Mouse (Mus musculus) spleen, adult 2 months (tissue): ENCODE data around the gene Upf1. TPM values are rescaled to one million over a fixed set of nuclear protein-coding genes. Genes with fewer than 3 reads are reported as not detected.
A peak's percentile ranks its signal among the peaks of the same experiment; 100 is the strongest.

Experiments used
- DNase-seq, 2 experiments: peaks; one replicate each; pipeline versions ENCODE4 v3.0.0 to v3.0.0-alpha.2; 2012 to 2021; ENCODE audit warnings: low spot score in 2 of 2, low read depth in 1 of 2
- H3K27ac ChIP-seq: fragments of 200-500 bp; 2 replicates; pipeline ENCODE4 v1.5.1; 2012; ENCODE audit warnings: low read length, inconsistent platforms; ENCODE audit not compliant: insufficient read depth
- H3K27me3 ChIP-seq: fragments of 200-500 bp; 2 replicates; pipeline ENCODE4 v1.6.1; 2012; ENCODE audit warnings: mild to moderate bottlenecking, moderate library complexity, low read length, inconsistent platforms; ENCODE audit not compliant: control insufficient read depth, insufficient read depth
- H3K36me3 ChIP-seq: fragments of 200-500 bp; 2 replicates; pipeline ENCODE4 v1.6.1; 2012; ENCODE audit warnings: mild to moderate bottlenecking, low read length, inconsistent platforms; ENCODE audit not compliant: control insufficient read depth, insufficient read depth
- H3K4me1 ChIP-seq: fragments of 200-500 bp; 2 replicates; pipeline ENCODE4 v1.6.1; 2011; ENCODE audit warnings: inconsistent platforms; ENCODE audit not compliant: control insufficient read depth, insufficient read depth, insufficient read length
- H3K4me3 ChIP-seq: fragments of 200-500 bp; 2 replicates; pipeline ENCODE4 v1.5.1; 2011; ENCODE audit warnings: mild to moderate bottlenecking, inconsistent platforms; ENCODE audit not compliant: insufficient read depth, insufficient read length; ENCODE audit errors: extremely low read depth
- CTCF ChIP-seq: fragments of 200-500 bp; IDR thresholded peaks from 2 replicates; pipeline ENCODE4 v1.5.1; 2011; ENCODE audit warnings: mild to moderate bottlenecking, inconsistent platforms; ENCODE audit not compliant: insufficient read depth, insufficient read length, insufficient replicate concordance; ENCODE audit errors: extremely low read depth
- POLR2A ChIP-seq: fragments of 200-500 bp; IDR thresholded peaks from 2 replicates; pipeline ENCODE4 v1.6.1; 2011; ENCODE audit warnings: low read depth, low read length, inconsistent platforms
- WGBS: fragments of 180-500 bp; shearing (Covaris S2); methylation state at CpG from one replicate; pipeline ENCODE4 v1.1.7; 2018; 5-methylcytosine and 5-hydroxymethylcytosine counted together
- polyA plus RNA-seq: library from polyadenylated mRNA; depleted of rRNA; stranded (reverse); fragments of >200 nt; gene quantifications from 2 replicates; pipeline ENCODE4 v1.2.3, GENCODE M21; 2012

Gene Upf1
- polyA plus RNA-seq, 1 experiment, result 38.9 TPM

- 81% methylated on average over 3 of the region's 3 CpGs for WGBS
- TF ChIP-seq CTCF, result no peak
These were observed 6.3 kb upstream of the Upf1 start for GRCm38 (mm10) chr8:70359411-70359810.

DNA sequence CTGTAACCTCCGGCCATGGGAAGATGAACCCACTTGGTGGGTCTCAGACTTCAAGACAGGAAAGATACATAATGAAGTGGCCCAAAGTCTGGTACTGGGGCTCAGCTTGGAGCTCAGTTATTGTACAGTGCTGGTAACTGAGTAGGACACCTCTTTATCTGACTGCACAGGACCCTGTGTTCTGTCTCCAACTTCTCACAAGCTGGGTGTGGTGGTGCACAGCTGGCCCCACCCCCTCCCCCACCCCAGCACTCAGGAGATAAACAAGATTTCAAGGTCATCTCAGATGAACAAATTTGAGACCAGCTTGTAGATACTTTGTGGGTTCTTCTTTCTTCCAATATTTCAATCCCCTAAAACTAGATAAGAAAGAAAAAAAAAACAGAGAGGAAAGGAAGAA, 3.0 kb upstream of the Upf1 start:
- TF ChIP-seq POLR2A (no peak), CTCF (no peak)
- Histone ChIP-seq H3K36me3 (no peaks in the 10 kb centered on the region), H3K4me1 (peaks cover 18% of the 10 kb centered on the region; the same call in 1 of the 2 replicates), H3K27ac (no peak overlapping the region), H3K4me3 (no peak overlapping the region), H3K27me3 (no peaks in the 10 kb centered on the region)
- whole genome bisulfite sequencing, result 79% methylated on average over 1 of the region's 1 CpGs
- no peak for DNase-seq

More at GRCm38 (mm10) chr8:70359411-70359810, 6.3 kb upstream of the Upf1 start:
- Histone ChIP-seq H3K36me3 (no peaks in the 10 kb centered on the region), H3K27me3 (no peaks in the 10 kb centered on the region), H3K27ac (no peak overlapping the region), H3K4me3 (no peak overlapping the region), H3K4me1 (no peaks in the 10 kb centered on the region)
- no peak for DNase-seq

DNA sequence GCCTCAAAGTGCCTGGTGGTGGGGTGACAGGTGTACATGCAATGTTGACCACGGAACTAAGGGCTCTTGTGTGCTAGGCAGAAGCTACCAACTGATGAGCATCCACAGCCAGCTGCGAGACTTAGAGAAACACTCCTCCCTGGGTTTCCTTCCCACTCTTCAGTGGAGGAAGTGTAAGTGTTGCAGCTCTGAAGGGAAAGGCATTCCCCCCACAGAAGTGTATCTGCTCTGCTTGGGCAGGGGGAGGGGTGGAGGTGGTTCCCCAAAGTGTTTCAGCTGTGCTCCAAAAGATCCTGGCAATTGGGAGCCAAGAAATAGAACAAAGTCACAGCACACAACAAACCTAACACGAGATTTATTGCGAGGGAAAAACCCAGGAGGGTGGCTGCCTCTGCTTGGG, 926 bp upstream of the Upf1 start:
- TF ChIP-seq CTCF, result no peak
- TF ChIP-seq POLR2A, result no peak
- H3K27ac ChIP-seq, result no peak overlapping the region; the same call in 1 of the 2 replicates
- WGBS, result 18% methylated on average over 4 of the region's 4 CpGs
- no peaks in the 10 kb centered on the region for H3K36me3 ChIP-seq
- DNase-seq, result no peak
- H3K4me3 ChIP-seq, result peak overlapping the region; percentile 54; the same call in 1 of the 2 replicates
- no peaks in the 10 kb centered on the region for H3K27me3 ChIP-seq
- H3K4me1 ChIP-seq, result peaks cover 26% of the 10 kb centered on the region; the same call in 1 of the 2 replicates

DNA sequence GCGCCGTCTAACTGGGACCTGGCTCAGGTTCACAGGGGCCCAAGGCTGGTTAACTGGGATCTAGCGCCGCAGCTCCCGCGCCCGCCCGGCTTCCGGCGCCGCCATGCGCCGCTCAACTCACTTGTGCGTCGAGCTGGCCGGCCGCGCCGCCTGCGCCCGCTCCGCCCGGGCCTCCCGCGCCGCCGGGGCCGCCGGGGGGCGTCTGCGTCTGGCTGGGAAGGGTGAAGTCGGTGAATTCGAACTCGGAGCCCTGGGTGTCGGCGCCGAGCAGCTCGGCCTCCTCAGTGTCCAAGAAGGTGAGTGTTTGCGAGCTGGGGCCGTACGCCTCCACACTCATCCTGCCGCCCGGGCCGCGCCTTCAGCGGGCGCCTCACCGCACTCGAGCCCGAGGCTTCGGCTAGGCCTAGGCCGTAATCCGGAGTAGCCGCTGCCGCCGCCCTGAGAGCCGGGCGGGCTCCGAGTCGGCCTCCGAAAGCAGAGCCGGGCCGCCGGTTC, 374 bp downstream of the Upf1 start:
- WGBS, result under 1% methylated on average over 59 of the region's 64 CpGs
- TF ChIP-seq POLR2A (no peak), CTCF (no peak)
- Histone ChIP-seq H3K4me1 (peaks cover 30% of the 10 kb centered on the region; the same call in 1 of the 2 replicates), H3K4me3 (peak overlapping the region; percentile 90), H3K27me3 (no peaks in the 10 kb centered on the region), H3K27ac (peak overlapping the region; percentile 78), H3K36me3 (no peaks in the 10 kb centered on the region)
- DNase-seq, result no peak

GRCm38 (mm10) chr8:70352000-70352384, 1.1 kb downstream of the Upf1 start:
- no peak overlapping the region for H3K27ac ChIP-seq
- H3K4me1 ChIP-seq, result peaks cover 30% of the 10 kb centered on the region; the same call in 1 of the 2 replicates
- WGBS, result 26% methylated on average over 3 of the region's 3 CpGs
- H3K27me3 ChIP-seq, result no peaks in the 10 kb centered on the region
- peak overlapping the region; percentile 90 for H3K4me3 ChIP-seq
- no peak for TF ChIP-seq POLR2A
- H3K36me3 ChIP-seq, result no peaks in the 10 kb centered on the region
- DNase-seq, result no peak

GRCm38 (mm10) chr8:70351035-70351999, 1.8 kb downstream of the Upf1 start:
- Histone ChIP-seq H3K4me1 (peaks cover 30% of the 10 kb centered on the region; the same call in 1 of the 2 replicates), H3K27me3 (no peaks in the 10 kb centered on the region), H3K27ac (no peak overlapping the region), H3K36me3 (no peaks in the 10 kb centered on the region; the same call in 1 of the 2 replicates), H3K4me3 (peak overlapping the region; percentile 90)
- WGBS, result 42% methylated on average over 15 of the region's 15 CpGs
- no peak for DNase-seq
- TF ChIP-seq POLR2A (no peak), CTCF (no peak)
